Mouse (Mus musculus): ENCODE results near the gene Cd27. TPM values are rescaled to one million over a fixed set of nuclear protein-coding genes. Genes with fewer than 3 reads are reported as not detected.
"Not testable (repeated sequence)": the region's sequence is repeated elsewhere in the genome, so short reads cannot be mapped to it uniquely, and the experiment has no call there.

Gene Cd27
- 1.6 and 1.7 TPM in 2 replicates for polyA plus RNA-seq (2015; fragmentation: Nextera tagmentation; extraction: Ambion mirVana)

- Histone ChIP-seq H3K4me2 (no peak within 1 kb of the TSS), H3K27ac (replicated peaks) (no peak within 1 kb of the TSS), H3K36me3 (no peaks in the 10 kb centered on the region), H3K9ac (no peak within 1 kb of the TSS), H3K27me3 (no peaks in the 10 kb centered on the region), H3K4me3 (no peak within 1 kb of the TSS), H3K9me3 (no peaks in the 10 kb centered on the region), H3K4me1 (replicated peaks) (peaks cover 7% of the 10 kb centered on the region; the same call in 1 of the 2 replicates)
- WGBS: 19% methylated on average over 6 of the region's 6 CpGs
- ATAC-seq (ENCODE audit: low FRiP score, low read depth): no peak
Measured at GRCm38 (mm10) chr6:125236782-125237181, at the start of gene Cd27. TSS of gene Cd27 (minus strand) at chr6:125237010.

DNA sequence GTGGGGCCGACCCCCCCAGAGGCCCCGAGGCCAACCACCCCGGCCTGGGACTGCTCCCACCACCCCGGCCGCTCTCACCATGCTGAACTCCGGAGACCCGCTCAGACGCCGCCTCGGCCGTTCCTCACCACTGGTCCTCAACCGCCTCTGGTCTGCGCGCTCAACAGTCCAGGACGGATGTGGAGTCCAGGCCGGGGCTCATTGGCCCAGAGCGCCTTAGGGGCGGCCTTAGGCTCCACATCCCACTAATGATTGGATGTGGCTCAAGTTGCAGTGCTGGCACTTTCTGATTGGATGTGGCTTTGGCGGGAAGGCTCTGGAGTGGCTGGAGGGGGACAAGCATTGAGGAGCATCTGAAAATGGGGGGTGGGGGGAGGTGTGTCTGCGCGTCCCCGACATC is 49.1 kb upstream of the Cd27 start, which contains the start of gene Tuba3a:
TSS of gene Tuba3a (minus strand) at position 153 of the 400 bp plus-strand sequence.
- Histone ChIP-seq H3K9me3 (no peaks in the 10 kb centered on the region), H3K9ac (no peak within 1 kb of the TSS), H3K27ac (replicated peaks) (no peak within 1 kb of the TSS), H3K4me2 (no peak within 1 kb of the TSS), H3K4me3 (no peak within 1 kb of the TSS), H3K27me3 (no peaks in the 10 kb centered on the region), H3K36me3 (no peaks in the 10 kb centered on the region), H3K4me1 (replicated peaks) (no peaks in the 10 kb centered on the region)
- WGBS: 98% methylated on average over 22 of the region's 22 CpGs
- no peak for ATAC-seq (ENCODE audit: low FRiP score, low read depth)

DNA sequence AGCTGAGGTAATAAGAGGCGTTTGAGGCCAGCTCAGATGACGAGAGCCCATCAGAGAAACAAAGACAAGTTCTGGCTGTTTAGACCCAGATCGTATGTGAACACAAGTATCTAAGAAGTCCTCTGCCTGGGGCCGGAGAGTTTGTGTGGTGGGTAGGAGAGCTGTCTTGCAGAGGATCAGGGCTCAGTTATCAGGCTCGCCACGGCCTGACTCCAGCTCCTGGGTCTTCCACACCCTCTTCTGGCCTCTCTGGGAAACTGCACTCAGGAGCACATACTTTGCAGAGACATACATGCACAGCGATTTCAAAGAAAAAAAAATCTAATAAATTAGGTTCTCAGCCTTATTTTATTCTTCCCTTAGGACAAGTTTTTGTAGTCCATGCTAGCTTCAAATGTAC is 47.9 kb upstream of the Cd27 start:
- Histone ChIP-seq H3K4me1 (replicated peaks) (no peaks in the 10 kb centered on the region), H3K27ac (replicated peaks) (no peak overlapping the region), H3K4me2 (no peak overlapping the region), H3K27me3 (no peaks in the 10 kb centered on the region), H3K9me3 (no peaks in the 10 kb centered on the region), H3K36me3 (no peaks in the 10 kb centered on the region), H3K9ac (no peak overlapping the region), H3K4me3 (no peak overlapping the region)
- ATAC-seq (ENCODE audit: low FRiP score, low read depth): no peak
- WGBS: 88% methylated on average over 7 of the region's 7 CpGs

- Histone ChIP-seq H3K4me2 (no peak overlapping the region), H3K4me1 (replicated peaks) (no peaks in the 10 kb centered on the region), H3K4me3 (no peak overlapping the region), H3K9me3 (no peaks in the 10 kb centered on the region), H3K27ac (replicated peaks) (no peak overlapping the region), H3K36me3 (no peaks in the 10 kb centered on the region), H3K9ac (no peak overlapping the region), H3K27me3 (no peaks in the 10 kb centered on the region)
- 52% methylated on average over 8 of the region's 8 CpGs for WGBS
- no peak for ATAC-seq (ENCODE audit: low FRiP score, low read depth)
Measured at GRCm38 (mm10) chr6:125284250-125284649, 47.4 kb upstream of the Cd27 start.

GRCm38 (mm10) chr6:125282721-125283120 is 45.9 kb upstream of the Cd27 start:
- H3K4me1 ChIP-seq (replicated peaks); H3K4me3 ChIP-seq; H3K9me3 ChIP-seq; ATAC-seq (ENCODE audit: low FRiP score, low read depth); H3K36me3 ChIP-seq; H3K9ac ChIP-seq; H3K27me3 ChIP-seq; H3K27ac ChIP-seq (replicated peaks); H3K4me2 ChIP-seq: not testable (repeated sequence)
- WGBS: 93% methylated on average over 13 of the region's 13 CpGs

GRCm38 (mm10) chr6:125279729-125280128 is 42.9 kb upstream of the Cd27 start:
- no peaks in the 10 kb centered on the region for H3K9me3 ChIP-seq
- H3K36me3 ChIP-seq: no peaks in the 10 kb centered on the region
- no peak overlapping the region for H3K27ac ChIP-seq (replicated peaks)
- no peak for ATAC-seq (ENCODE audit: low FRiP score, low read depth)
- no peaks in the 10 kb centered on the region for H3K27me3 ChIP-seq
- H3K9ac ChIP-seq: no peak overlapping the region
- H3K4me1 ChIP-seq (replicated peaks): no peaks in the 10 kb centered on the region
- no peak overlapping the region for H3K4me3 ChIP-seq
- H3K4me2 ChIP-seq: no peak overlapping the region
- 61% methylated on average over 8 of the region's 8 CpGs for WGBS

- Histone ChIP-seq H3K9me3 (no peaks in the 10 kb centered on the region), H3K4me2 (no peak overlapping the region), H3K27ac (replicated peaks) (no peak overlapping the region), H3K27me3 (no peaks in the 10 kb centered on the region), H3K4me3 (no peak overlapping the region), H3K36me3 (no peaks in the 10 kb centered on the region), H3K4me1 (replicated peaks) (peaks cover 4% of the 10 kb centered on the region), H3K9ac (no peak overlapping the region)
- no peak for ATAC-seq (ENCODE audit: low FRiP score, low read depth)
- 62% methylated on average over 15 of the region's 15 CpGs for WGBS
Measured at GRCm38 (mm10) chr6:125274841-125275563, 38.2 kb upstream of the Cd27 start.

GRCm38 (mm10) chr6:125272228-125272785 is 35.5 kb upstream of the Cd27 start:
- no peak overlapping the region for H3K4me3 ChIP-seq
- no peaks in the 10 kb centered on the region for H3K9me3 ChIP-seq
- H3K4me1 ChIP-seq (replicated peaks): peaks cover 4% of the 10 kb centered on the region
- H3K36me3 ChIP-seq: no peaks in the 10 kb centered on the region
- H3K9ac ChIP-seq: 0 out of 2 replicates have a peak overlapping the region, but pooled peaks have one; percentile 20
- no peaks in the 10 kb centered on the region for H3K27me3 ChIP-seq
- H3K27ac ChIP-seq (replicated peaks): no peak overlapping the region
- no peak for ATAC-seq (ENCODE audit: low FRiP score, low read depth)
- H3K4me2 ChIP-seq: no peak overlapping the region
- 79% methylated on average over 10 of the region's 10 CpGs for WGBS

DNA sequence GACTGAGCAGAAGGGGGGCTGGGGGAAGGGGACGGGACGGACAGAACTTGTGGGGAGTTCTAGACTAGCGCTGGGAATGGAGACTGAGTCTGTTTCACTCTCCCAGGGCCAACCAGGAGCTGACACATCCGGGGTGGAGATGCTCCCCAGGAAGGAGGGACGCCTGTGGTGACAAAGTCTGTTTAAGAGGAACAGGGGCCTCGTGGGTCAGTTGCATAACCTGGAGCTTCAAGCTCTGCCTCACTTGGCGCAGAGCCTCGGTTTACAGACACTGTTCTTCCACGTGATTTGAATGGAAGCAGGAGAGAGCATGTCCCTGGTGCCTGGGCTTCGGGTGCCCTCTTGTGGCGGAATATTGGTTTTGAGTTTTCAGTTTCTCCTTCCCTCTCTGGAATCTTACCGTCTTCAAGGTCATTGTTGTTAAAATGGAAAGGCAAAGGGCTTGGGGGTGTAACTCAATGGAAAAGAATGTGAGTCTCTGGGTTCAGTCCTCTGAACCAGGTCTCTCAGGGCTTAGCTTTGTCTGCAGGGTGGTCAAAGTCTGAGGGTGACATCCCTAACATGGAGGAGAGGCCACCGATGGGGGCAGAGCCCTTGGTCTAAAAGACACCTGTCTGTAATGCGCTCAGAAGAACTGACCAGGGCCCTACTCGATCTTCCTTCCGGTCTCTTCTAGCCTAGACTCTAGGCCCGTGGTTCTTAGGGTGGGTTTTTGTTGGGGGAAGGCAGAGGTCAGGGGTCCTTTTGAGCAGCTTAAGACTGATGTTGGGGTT is 34.8 kb upstream of the Cd27 start:
- peaks cover 4% of the 10 kb centered on the region for H3K4me1 ChIP-seq (replicated peaks)
- peak; percentile 88 for ATAC-seq (ENCODE audit: low FRiP score, low read depth)
- no peak overlapping the region for H3K27ac ChIP-seq (replicated peaks)
- no peaks in the 10 kb centered on the region for H3K27me3 ChIP-seq
- peak overlapping the region; percentile 16; the same call in 1 of the 2 replicates for H3K4me3 ChIP-seq
- no peaks in the 10 kb centered on the region for H3K36me3 ChIP-seq
- H3K4me2 ChIP-seq: peak overlapping the region; percentile 50
- WGBS: 19% methylated on average over 17 of the region's 17 CpGs
- no peaks in the 10 kb centered on the region for H3K9me3 ChIP-seq
- H3K9ac ChIP-seq: peak overlapping the region; percentile 20; the same call in 1 of the 2 replicates

GRCm38 (mm10) chr6:125268799-125269198 is 32.0 kb upstream of the Cd27 start:
- ATAC-seq (ENCODE audit: low FRiP score, low read depth): no peak
- Histone ChIP-seq H3K4me3 (no peak overlapping the region), H3K27me3 (no peaks in the 10 kb centered on the region), H3K9me3 (no peaks in the 10 kb centered on the region), H3K27ac (replicated peaks) (no peak overlapping the region), H3K36me3 (no peaks in the 10 kb centered on the region), H3K4me2 (no peak overlapping the region), H3K9ac (no peak overlapping the region), H3K4me1 (replicated peaks) (peaks cover 4% of the 10 kb centered on the region)
- WGBS: 57% methylated on average over 6 of the region's 6 CpGs

- Histone ChIP-seq H3K4me2 (no peak overlapping the region), H3K9me3 (no peaks in the 10 kb centered on the region), H3K4me3 (no peak overlapping the region), H3K4me1 (replicated peaks) (peaks cover 4% of the 10 kb centered on the region), H3K27ac (replicated peaks) (no peak overlapping the region), H3K36me3 (no peaks in the 10 kb centered on the region), H3K27me3 (no peaks in the 10 kb centered on the region), H3K9ac (no peak overlapping the region)
- WGBS: 90% methylated on average over 3 of the region's 3 CpGs
- ATAC-seq (ENCODE audit: low FRiP score, low read depth): no peak
Measured at GRCm38 (mm10) chr6:125267469-125267868, 30.7 kb upstream of the Cd27 start.

DNA sequence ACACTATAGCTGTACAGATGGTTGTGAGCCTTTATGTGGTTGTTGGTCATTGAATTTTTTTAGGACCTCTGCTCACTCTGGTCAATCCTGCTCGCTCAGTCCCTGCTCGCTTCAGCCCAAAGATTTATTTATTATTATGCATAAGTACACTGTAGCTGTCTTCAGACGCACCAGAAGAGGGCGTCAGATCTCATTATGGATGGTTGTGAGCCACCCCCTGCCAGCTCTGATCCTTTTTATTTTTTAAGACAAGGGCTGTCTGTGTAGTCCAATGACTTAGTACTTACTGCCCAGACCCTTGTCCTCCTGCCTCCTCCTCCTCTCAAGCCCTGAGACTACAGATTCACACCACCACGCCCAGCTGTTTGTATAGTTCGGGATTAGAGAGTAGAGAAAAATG is 29.8 kb upstream of the Cd27 start:
- not testable (repeated sequence) for H3K27ac ChIP-seq (replicated peaks); ATAC-seq (ENCODE audit: low FRiP score, low read depth); H3K9ac ChIP-seq; H3K4me3 ChIP-seq; H3K27me3 ChIP-seq; H3K4me2 ChIP-seq; H3K36me3 ChIP-seq; H3K4me1 ChIP-seq (replicated peaks); H3K9me3 ChIP-seq
- 63% methylated on average over 6 of the region's 6 CpGs for WGBS
